Mouse (Mus musculus) thymus, postnatal 14 days (tissue): ENCODE results near the gene Eogt.

ENCODE experiments used
- DNase-seq: peaks from one replicate; pipeline ENCODE4 v3.0.0; 2021

The Eogt gene

GRCm38 (mm10) chr6:97104264-97104852 is 44.6 kb downstream of the Eogt start:
- DNase-seq, result no peak

- no peak for DNase-seq
These were observed 46.9 kb downstream of the Eogt start for GRCm38 (mm10) chr6:97101958-97102702.

GRCm38 (mm10) chr6:97101190-97101957 is 47.6 kb downstream of the Eogt start:
- DNase-seq, result no peak

- DNase-seq, result no peak
These were observed 66.6 kb downstream of the Eogt start for GRCm38 (mm10) chr6:97082336-97082735.

GRCm38 (mm10) chr6:97080016-97080415 is 69.0 kb downstream of the Eogt start:
- DNase-seq, result no peak

- DNase-seq, result no peak
These were observed 88.8 kb downstream of the Eogt start, which contains the start of gene Fam19a4 for GRCm38 (mm10) chr6:97060074-97060681. Gene Fam19a4, minus strand, starts transcription at chr6:97060413.
